Mouse (Mus musculus) retina, embryonic 14.5 days (tissue): ENCODE data around the gene Slc27a2.
"Not testable (repeated sequence)": the region's sequence is repeated elsewhere in the genome, so short reads cannot be mapped to it uniquely, and the experiment has no call there.

ENCODE experiments used
- DNase-seq: peaks from one replicate; pipeline ENCODE4 v3.0.0-alpha.2; 2015; ENCODE audit warnings: low spot score

The Slc27a2 gene

GRCm38 (mm10) chr2:126552357-126553290, at the start of gene Slc27a2:
Gene Slc27a2 (plus strand): TSS chr2:126552407.
- peak; percentile 66 for DNase-seq

DNA sequence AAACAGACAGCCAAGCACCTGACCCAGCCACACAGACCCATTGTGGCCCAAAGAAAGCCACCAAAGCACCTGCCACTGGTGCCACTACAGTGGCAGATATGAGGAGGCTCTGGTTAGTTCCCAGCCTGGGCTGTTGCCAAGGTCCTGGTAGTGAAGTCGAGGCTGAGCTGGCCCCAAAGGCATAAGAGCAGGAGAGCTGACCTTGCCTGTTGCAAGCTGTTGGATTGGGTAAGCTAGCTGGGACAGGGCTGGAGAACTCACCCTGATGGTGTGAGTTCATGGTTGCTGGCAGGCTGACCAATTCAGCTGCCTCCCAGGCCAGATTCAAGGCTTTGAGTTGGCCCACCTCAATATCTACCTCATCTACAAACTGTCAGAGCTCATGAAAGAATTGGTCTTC, 47.1 kb upstream of the Slc27a2 start:
- no peak for DNase-seq

DNA sequence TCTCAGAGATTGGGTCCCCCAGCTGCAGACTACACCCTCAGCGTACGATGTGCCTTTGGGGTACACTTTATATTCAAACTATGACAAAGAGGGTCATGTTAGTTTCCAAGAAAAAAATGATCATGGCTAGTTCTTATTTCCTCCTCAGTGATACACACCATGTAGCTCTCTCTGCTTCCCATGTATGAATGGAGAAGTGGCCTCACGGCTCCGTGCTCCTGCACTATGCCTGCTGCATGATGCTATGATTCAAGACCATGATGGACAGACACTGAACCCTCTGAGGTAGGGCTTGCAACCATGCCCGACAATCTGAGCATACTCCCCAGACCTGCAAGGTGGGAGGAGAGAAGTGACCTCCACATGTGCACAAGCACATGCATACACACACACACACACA, 44.7 kb upstream of the Slc27a2 start:
- DNase-seq: no peak

GRCm38 (mm10) chr2:126508228-126508627, 44.0 kb upstream of the Slc27a2 start:
- no peak for DNase-seq

GRCm38 (mm10) chr2:126515069-126515826, 37.0 kb upstream of the Slc27a2 start:
- no peak for DNase-seq

DNA sequence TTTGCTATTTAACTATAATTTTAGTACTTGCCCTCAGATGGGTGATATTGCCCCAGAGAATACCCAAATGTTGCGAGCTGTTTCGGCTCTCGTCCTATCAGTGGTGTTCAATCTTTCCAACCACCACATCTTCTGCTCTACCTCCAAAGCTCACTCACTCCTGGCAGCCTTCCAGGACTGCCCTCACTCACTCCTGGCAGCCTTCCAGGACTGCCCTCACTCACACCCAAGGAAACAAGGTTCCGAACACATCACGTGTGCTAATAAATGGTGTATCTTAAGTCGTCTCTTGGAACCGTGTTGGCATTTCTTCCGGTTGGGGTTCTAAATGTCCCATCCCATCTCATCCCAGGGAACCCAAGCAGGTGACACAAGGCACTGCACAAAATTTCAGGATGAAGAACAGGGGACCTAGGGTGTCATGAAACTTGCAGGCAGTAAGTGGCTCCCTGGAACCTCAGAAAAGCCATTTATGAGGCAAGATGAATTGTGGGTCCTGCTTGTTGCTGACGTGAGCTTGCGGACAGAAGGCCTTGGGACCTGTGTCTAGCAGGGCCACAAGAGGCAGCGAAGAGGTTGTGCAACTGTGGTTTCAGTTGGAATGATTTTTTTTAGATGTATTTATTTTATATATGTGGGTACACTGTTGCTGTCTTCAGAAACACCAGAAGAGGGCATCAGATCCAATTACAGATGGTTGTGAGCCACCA, 32.2 kb upstream of the Slc27a2 start:
- DNase-seq: no peak

GRCm38 (mm10) chr2:126520828-126521227, 31.4 kb upstream of the Slc27a2 start:
- DNase-seq: peak; percentile 89

DNA sequence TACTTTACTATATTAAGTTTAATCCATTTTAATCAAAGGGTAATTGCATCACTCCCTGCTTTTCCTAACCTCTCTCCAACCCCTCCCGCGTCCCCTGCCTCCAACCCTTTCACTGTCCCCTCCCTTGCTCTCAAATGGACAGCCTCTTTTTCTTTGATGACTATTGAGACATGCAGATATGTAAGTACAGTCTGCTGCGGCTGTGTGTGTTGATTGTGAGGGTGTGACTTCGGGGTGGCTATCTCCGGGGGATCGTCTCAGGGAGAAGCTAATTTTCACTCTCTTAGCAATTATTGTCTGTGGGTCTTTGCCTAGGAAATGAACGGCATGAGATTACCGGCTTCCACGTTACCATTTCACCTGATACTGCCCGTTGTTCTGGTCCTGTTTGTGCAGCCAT, 30.7 kb upstream of the Slc27a2 start:
- DNase-seq: no peak

GRCm38 (mm10) chr2:126522056-126522455, 30.2 kb upstream of the Slc27a2 start:
- DNase-seq: no peak

- not testable (repeated sequence) for DNase-seq
Observed at GRCm38 (mm10) chr2:126523101-126523745, 29.0 kb upstream of the Slc27a2 start.

- no peak for DNase-seq
Observed at GRCm38 (mm10) chr2:126524271-126524670, 27.9 kb upstream of the Slc27a2 start.

DNA sequence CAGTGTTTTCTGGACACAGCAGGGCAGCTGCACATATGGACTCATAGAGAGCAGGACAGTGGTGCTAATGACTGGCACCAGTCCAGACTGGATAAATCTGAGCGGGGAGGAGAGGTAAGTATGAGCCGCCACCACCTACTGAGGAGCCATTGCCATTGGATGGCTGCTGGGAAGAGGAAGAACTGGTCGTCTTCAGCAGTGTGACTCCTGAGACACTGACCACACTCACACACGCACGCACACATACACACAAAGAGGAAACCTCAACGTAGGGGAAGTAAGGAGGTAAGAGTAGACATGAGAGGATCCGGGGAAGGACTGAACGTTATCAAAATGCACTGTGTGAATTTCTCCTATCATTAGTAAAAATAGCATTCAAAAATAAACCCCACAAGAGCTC, 24.7 kb upstream of the Slc27a2 start:
- no peak for DNase-seq

DNA sequence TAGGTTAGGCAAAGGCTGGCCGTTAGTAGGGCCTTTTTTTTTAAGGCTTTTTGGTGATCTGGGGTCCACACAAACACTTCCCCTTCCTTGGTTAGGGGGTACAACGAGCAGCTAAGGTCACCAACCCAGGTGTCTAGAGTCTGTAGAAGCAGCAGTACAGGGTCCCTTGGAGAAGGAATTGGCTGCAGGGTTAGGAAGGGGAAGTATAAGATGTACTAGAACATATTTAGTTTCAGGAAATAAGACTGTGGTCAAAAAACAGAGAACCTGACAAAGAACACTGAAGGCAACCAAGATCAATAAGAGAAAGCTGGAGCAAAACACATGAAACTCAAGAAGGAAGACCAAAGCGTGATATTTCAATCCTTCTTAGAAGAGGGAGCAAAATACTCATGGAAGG, 21.6 kb upstream of the Slc27a2 start:
- no peak for DNase-seq

- DNase-seq: no peak
Observed at GRCm38 (mm10) chr2:126537654-126538053, 14.6 kb upstream of the Slc27a2 start.

GRCm38 (mm10) chr2:126540390-126540925, 11.7 kb upstream of the Slc27a2 start:
- no peak for DNase-seq

DNA sequence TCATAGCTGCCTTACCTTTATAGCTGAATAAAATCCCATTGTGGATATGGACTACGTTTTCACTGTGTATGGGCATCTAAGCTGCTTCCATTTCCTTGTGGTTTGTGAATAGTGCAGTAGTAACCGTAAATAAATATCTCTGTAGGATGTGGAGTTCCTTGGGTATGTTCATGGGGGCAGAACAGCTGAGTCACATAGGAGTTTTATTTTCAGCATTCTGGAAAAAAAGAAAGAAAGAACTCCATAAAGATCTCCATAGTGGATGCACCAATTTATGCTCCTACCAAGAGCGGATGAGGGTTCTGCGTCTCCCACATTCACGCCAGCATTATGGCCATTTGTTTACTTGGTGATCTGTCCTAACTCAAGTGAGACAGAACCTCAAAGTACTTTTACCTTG, 10.0 kb upstream of the Slc27a2 start:
- no peak for DNase-seq

DNA sequence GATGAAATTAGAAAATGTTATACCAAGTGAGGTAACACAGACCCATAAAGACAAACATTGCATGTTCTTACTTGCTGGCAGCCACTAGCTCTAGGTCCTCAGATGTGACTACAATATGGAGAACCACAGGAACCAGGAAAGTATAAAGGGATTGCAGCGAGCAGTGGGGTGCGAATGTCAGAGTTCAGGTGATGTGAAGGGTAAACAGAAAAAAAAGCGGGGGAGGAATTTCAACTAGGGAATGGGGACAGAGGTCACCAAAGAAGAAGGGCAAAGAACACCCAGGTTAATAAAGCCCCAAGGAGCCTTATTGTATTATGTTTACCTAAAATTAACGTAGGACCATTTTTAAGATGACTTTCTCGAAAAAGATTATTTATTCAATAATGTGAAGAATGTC, 6.9 kb upstream of the Slc27a2 start:
- DNase-seq: no peak

- no peak for DNase-seq
Observed at GRCm38 (mm10) chr2:126546392-126546791, 5.8 kb upstream of the Slc27a2 start.

- DNase-seq: no peak
Observed at GRCm38 (mm10) chr2:126549681-126550080, 2.5 kb upstream of the Slc27a2 start.

DNA sequence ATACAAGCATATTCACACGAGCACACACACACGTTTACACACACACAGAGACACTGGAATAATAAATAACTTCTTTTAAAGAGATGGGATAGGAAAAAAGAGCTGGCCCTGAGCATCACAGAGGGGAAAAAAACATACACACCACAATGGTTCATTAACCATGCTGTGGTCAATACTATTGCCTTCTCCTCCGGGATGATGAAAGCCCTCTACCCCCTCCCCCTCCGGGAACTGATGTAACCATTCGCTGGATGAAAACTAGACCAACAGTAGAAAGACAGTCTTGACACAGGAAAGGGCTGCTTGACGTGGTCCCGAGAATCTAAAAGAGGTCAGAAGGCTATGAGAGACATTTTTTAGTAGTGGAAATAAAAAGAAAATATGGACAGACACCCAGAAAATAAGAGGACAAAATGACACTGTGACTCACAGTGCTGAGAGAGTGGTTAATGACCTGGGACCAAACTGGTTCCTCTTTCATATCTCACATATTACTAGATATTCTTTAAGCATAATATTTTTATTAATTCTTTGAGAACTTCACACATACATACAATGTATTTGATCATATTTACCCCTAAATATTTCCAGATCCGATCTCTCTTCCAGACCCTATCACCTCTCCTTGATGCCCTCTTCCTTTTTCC, 840 bp upstream of the Slc27a2 start:
- no peak for DNase-seq

DNA sequence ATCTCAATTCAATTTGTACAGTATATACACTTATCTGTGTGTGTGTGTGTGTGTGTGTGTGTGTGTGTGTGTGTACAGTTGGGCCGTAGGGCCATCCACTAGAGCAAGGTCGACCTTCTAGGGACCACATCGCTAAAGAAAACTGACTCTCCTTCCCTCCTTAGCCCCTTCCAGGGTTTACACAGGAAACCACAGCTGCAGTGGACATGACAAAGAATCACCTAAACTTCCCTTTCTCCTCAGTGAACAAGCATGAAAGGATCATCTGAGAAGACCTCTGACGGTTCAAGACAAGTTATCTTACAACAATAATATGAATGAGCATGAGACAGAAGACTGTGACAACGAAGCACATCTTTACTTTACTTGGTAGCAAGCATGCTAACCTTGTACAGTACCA, 311 bp upstream of the Slc27a2 start:
- DNase-seq: peak; percentile 19
